Mouse (Mus musculus) urinary bladder, adult 2 months (tissue): Measurements from ENCODE around the gene Hspg2. TPM values are rescaled to one million over a fixed set of nuclear protein-coding genes. Genes with fewer than 3 reads are reported as not detected.

Experiments used
- DNase-seq: peaks from one replicate; pipeline ENCODE4 v3.0.0; 2022; ENCODE audit warnings: low spot score
- polyA plus RNA-seq: library from polyadenylated mRNA; depleted of rRNA; stranded (reverse); fragments of >200 nt; gene quantifications from 2 replicates; pipeline ENCODE4 v1.2.3, GENCODE M21; 2012

Hspg2 gene
- polyA plus RNA-seq, 1 experiment: 35.5 TPM

DNA sequence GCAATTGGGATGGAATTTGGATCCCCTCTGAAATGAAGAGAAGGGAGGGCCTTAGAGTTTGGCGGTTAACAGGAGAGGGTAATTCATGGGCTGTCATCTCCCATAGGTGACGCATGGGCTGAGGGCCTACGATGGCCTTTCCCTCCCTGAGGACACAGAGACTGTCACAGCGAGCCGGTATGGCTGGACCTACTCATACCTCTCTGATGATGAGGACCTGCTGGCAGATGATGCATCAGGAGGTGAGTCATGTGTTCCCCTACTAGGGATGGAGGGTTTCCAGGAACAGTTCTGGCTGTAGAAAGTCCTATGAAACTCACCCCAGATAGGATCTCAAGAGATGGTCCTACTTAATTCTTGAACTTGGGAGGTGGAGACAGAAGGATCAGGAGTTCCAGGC is 32.4 kb downstream of the Hspg2 start:
- DNase-seq: no peak

- no peak for DNase-seq
Observed at GRCm38 (mm10) chr4:137502183-137502582, 33.6 kb downstream of the Hspg2 start.

- DNase-seq: no peak
Observed at GRCm38 (mm10) chr4:137502801-137503200, 34.2 kb downstream of the Hspg2 start.

DNA sequence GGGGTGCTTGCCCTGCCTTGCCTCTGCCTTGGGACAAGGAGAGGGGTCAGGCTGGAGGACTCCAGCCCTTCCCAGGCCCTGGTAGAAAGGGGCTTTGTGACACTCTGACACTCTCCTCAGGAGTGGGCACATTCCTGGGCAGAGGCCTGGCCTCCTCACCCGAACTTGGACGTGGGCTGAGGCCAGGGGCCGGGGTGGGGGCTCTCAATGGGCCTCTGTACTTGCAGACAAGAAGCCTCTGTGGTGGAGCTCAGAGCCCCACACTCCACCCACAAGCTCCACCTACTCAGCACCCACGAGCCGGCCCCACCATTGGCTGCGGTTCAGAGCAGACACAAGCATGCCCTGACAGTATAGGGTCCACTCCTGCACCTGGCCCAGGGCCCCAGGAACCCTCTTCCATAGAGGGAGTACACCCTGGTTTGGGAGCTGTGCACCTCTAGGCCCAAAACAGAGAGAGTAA is 35.0 kb downstream of the Hspg2 start:
- no peak for DNase-seq

DNA sequence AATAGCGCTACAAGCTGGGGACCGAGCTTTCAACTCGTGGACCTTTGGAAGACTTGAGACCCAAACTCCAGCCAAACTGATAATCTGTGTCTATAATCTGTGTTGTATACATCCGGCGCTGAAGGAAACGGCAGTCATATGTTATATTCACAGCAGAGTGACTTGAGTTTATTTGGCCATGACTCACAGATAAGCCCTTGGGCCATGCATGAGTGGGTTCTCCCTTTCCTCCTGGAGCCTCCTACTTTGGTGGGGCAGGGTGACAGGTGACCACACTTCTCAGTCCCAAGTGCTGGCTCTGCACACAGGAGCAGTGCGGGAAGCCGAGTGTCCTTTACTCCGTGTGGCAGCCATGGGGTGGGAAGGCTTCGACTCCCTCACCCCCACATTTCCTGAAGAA is 38.1 kb downstream of the Hspg2 start:
- no peak for DNase-seq

- no peak for DNase-seq
Observed at GRCm38 (mm10) chr4:137509528-137509927, 41.0 kb downstream of the Hspg2 start.

GRCm38 (mm10) chr4:137510021-137510696 is 41.6 kb downstream of the Hspg2 start:
- DNase-seq: no peak

GRCm38 (mm10) chr4:137512897-137513296 is 44.3 kb downstream of the Hspg2 start:
- no peak for DNase-seq

DNA sequence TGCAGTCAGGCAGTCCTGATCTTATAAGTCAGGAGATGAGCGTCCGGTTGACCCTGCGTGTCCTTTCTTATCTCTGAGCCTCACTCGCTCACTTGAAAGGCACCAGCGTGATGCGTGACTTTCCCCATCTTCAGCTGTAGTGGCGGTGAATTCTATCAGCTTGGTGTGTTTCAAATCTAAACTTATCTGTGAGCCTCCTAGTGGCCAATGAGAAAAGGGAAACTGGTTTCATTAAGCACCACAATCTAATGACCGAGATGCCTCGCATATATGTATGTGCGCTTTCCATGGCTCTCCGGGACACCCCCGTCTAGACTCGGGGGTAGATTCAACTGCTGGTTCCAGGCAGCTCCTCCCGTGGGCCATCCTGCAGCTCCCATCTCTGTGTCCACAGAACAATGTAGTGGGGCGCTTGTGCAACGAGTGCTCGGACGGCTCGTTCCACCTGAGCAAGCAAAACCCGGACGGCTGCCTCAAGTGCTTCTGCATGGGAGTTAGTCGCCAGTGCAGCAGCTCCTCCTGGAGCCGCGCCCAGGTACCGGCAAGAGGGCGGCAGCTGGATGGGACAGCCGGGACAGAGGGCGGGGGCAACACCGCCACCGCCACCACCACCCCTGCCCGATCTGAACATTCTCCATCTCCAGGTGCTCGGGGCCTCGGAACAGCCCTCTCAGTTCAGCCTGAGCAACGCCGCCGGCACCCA is 49.6 kb downstream of the Hspg2 start:
- DNase-seq: no peak

DNA sequence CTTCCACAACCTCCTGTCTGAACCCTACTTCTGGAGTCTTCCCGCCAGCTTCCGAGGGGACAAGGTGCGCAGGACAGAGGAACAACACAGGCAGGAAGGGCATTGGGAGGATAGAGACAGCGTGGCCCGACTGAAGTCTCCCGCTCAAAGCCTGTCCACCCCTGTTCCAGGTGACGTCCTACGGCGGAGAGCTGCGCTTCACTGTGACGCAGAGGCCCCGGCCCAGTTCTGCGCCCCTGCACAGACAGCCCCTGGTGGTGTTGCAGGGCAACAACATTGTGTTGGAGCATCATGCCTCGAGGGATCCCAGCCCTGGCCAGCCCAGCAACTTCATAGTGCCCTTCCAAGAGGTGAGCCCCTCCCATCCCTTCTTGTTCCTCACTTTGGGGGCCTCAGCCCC is 50.2 kb downstream of the Hspg2 start:
- DNase-seq: no peak

DNA sequence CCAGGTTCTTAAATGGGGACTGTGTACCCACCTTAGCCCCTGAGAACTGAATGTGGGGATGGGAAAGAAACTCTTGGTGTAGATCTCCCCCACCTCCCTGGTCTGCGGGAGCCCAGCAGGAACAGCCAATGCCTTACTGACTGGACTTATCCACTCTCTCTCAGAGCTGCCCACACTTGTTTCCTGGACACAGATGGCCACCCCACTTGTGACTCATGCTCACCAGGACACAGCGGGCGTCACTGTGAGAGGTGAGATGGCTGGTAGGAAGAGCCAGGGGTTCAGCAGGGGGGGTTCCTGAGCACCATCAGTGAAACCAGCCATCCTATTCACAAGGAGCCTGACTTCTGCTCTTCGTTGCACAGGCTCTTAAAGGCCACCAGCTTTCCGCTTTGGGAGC is 51.8 kb downstream of the Hspg2 start:
- no peak for DNase-seq

DNA sequence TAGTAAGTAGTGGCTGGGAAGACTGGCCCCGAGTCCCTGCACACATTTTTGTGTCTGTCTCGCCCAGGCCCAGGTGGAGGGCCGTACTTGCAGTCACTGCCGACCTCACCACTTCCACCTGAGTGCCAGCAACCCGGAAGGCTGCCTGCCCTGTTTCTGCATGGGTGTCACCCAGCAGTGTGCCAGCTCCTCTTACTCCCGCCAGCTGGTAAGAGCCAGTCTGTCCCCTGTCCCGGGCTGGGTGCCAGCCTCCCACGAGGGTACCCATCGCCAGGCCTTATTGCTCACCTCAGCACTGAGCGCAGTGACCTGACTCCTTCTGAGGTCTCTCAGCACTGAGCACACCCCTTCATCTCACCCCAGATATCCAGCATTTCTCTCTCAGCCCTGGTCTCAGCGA is 53.4 kb downstream of the Hspg2 start:
- no peak for DNase-seq

GRCm38 (mm10) chr4:137525426-137525825 is 56.9 kb downstream of the Hspg2 start:
- DNase-seq: no peak

DNA sequence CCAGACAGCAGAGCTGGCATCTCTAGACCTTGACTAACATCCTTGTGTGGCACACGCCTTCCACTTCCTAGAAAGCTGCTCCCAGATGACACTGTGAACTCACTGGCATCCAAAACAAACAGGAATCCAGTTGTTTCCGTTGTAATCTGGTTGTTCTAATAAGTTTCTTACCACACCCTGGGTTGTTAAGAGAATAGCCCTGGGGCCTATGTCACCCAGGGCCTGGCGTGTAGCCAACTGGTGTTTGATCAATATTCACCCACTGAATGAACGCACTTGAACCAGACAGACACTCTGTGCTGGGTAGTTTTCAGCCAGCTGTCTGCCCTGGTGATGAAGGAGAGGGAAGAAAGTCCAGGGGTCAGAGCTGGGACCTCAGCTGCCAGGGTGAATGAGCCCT is 58.8 kb downstream of the Hspg2 start:
- no peak for DNase-seq

GRCm38 (mm10) chr4:137527872-137528271 is 59.3 kb downstream of the Hspg2 start:
- DNase-seq: no peak

DNA sequence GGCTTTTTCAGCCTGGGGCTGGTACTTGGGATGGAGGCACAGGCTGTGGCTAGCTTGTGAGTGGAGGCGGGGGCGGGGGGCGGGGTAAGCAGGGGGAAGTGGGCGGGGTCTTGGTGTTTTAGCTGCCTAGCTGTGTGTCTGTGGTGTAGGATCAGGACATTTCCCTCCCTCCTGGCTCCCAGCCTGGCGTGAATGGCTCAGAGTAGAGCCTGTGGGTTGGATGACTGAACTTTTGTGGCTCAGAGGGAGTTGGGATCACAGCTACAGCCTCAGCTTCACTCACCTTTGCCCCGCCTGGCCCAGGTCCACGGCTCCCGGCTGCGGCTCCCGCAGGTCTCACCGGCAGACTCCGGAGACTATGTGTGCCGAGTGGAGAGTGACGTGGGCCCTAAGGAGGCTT is 71.8 kb downstream of the Hspg2 start:
- no peak for DNase-seq

GRCm38 (mm10) chr4:137542968-137543367 is 74.4 kb downstream of the Hspg2 start:
- DNase-seq: no peak

GRCm38 (mm10) chr4:137545568-137545967 is 77.0 kb downstream of the Hspg2 start:
- no peak for DNase-seq

- no peak for DNase-seq
Observed at GRCm38 (mm10) chr4:137546003-137546525, 77.5 kb downstream of the Hspg2 start.

DNA sequence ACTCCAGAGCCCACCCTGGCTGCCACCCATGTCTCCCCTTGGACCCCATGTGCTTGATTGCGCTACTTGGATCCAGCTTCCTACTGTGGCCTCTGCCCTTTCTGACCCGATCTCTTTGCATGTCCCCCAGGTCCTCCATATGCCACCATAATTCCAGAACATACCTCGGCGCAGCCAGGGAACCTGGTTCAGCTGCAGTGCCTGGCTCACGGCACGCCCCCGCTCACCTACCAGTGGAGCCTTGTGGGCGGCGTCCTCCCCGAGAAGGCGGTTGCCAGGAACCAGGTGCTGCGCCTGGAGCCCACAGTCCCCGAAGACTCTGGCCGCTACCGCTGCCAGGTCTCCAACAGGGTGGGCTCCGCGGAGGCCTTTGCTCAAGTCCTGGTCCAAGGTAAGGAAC is 84.9 kb downstream of the Hspg2 start:
- no peak for DNase-seq

GRCm38 (mm10) chr4:137556673-137557210 is 88.2 kb downstream of the Hspg2 start:
- no peak for DNase-seq

GRCm38 (mm10) chr4:137569873-137570272 is 101.3 kb downstream of the Hspg2 start:
- no peak for DNase-seq

- DNase-seq: no peak
Observed at GRCm38 (mm10) chr4:137574469-137574868, 105.9 kb downstream of the Hspg2 start, which contains the start of gene Ldlrad2. Ldlrad2 (minus strand) TSS chr4:137574569.
